Mouse (Mus musculus) forebrain, embryonic 10.5 days (tissue): ENCODE results near the gene AB124611. TPM values are rescaled to one million over a fixed set of nuclear protein-coding genes. Genes with fewer than 3 reads are reported as not detected.
"Not testable (repeated sequence)": the region's sequence is repeated elsewhere in the genome, so short reads cannot be mapped to it uniquely, and the experiment has no call there.

ENCODE experiments used
- DNase-seq: peaks from one replicate; pipeline ENCODE4 v3.0.0-alpha.2; 2017; ENCODE audit warnings: low spot score; ENCODE audit errors: extremely low spot score
- H3K27ac ChIP-seq: fragments of 300-500 bp; sonication (generic); 2 replicates; pipeline ENCODE4 v1.5.1; 2016; ENCODE audit warnings: mild to moderate bottlenecking
- H3K27me3 ChIP-seq: fragments of 300-500 bp; sonication (generic); 2 replicates; pipeline ENCODE4 v1.6.1; 2016; ENCODE audit warnings: mild to moderate bottlenecking; ENCODE audit not compliant: poor library complexity, severe bottlenecking
- H3K36me3 ChIP-seq: fragments of 300-500 bp; sonication (generic); replicated peaks from 2 replicates; pipeline ENCODE4 v1.6.1; 2016; ENCODE audit warnings: mild to moderate bottlenecking, moderate library complexity
- H3K4me1 ChIP-seq: fragments of 300-500 bp; sonication (generic); 2 replicates; pipeline ENCODE4 v1.6.1; 2016
- H3K4me3 ChIP-seq: fragments of 300-500 bp; sonication (generic); 2 replicates; pipeline ENCODE4 v1.5.1; 2016; ENCODE audit warnings: mild to moderate bottlenecking, moderate library complexity
- H3K9me3 ChIP-seq: fragments of 300-500 bp; sonication (generic); 2 replicates; pipeline ENCODE4 v1.6.1; 2016; ENCODE audit warnings: mild to moderate bottlenecking, moderate library complexity
- WGBS: fragments of 180-500 bp; shearing (Covaris S2); methylation state at CpG from one replicate; pipeline ENCODE4 v1.1.7; 2016; 5-methylcytosine and 5-hydroxymethylcytosine counted together
- polyA plus RNA-seq: library from polyadenylated mRNA; unstranded; fragments of >200 nt; fragmentation: Nextera tagmentation; extraction: Ambion mirVana; gene quantifications from 2 replicates; pipeline ENCODE4 v1.2.1, GENCODE M21; 2016

The AB124611 gene
- 4.4 and 5.1 TPM in 2 replicates for polyA plus RNA-seq

DNA sequence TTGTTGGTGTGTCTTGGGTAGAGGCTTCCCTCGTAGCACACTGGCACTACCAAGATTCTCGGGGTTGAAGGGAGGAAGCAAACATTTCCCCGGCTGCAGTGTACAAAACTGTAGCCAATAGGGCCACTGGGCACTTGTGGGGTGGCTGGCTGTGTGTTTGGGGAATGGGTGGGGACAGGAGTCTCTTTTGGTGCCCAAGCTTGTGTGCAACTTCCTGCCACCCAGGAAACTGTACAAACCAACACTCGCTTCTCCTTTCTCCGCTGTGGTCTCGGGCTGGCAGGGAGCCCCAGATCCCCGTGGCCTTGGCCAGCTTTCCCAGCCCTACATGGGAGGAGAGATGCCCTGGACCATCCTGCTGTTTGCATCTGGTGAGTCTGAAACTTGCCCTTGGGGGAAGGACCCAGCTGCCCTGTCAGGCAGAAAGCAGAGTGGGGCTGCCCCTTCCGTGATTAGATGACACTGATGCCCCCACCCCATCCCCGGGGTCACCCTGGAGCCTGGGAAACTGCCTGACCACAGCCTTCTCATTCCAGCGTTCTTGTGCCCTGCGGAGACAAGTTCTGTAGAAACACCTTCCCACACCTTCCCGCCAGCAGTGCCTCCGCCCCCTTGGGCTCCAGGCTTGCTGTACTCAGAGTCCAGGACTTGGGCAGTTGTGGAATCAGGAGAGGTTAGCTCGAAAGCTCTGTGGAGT lies at the start of gene AB124611:
Gene AB124611, plus strand, starts transcription at position 240 of the 697 bp plus-strand sequence.
- Histone ChIP-seq H3K9me3 (peaks cover 4% of the 10 kb centered on the region; the same call in 1 of the 2 replicates), H3K4me3 (no peak within 1 kb of the TSS), H3K4me1 (peaks cover 16% of the 10 kb centered on the region), H3K27me3 (no peaks in the 10 kb centered on the region), H3K27ac (peak within 1 kb of the TSS; percentile 44; the same call in 1 of the 2 replicates), H3K36me3 (peaks cover 9% of the 10 kb centered on the region; the same call in 1 of the 2 replicates)
- WGBS, result 70% methylated on average over 14 of the region's 14 CpGs
- no peak for DNase-seq

DNA sequence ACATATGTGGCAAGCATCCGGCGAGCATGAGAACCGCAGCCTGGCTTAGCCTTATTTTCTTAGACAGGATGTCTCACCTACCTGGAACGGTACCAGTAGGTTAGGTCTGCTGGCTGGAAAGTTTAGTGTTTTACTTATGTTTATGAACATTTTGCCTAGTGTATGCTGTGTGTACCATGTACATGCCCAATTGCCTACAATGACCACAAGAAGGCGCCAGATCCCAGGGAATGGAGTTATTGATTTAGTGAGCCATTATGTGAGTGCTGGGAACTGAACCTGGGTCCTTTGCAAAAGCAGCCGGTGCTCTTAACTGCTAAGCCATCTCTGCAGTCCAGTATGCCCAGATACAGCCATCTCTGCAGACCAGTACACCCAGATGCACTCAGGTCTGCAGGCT lies 48.3 kb upstream of the AB124611 start:
- Histone ChIP-seq H3K4me3 (no peak overlapping the region), H3K27me3 (no peaks in the 10 kb centered on the region), H3K9me3 (peaks cover 8% of the 10 kb centered on the region), H3K36me3 (peaks cover 96% of the 10 kb centered on the region), H3K4me1 (no peaks in the 10 kb centered on the region), H3K27ac (no peak overlapping the region)
- no peak for DNase-seq
- WGBS, result 95% methylated on average over 6 of the region's 6 CpGs

DNA sequence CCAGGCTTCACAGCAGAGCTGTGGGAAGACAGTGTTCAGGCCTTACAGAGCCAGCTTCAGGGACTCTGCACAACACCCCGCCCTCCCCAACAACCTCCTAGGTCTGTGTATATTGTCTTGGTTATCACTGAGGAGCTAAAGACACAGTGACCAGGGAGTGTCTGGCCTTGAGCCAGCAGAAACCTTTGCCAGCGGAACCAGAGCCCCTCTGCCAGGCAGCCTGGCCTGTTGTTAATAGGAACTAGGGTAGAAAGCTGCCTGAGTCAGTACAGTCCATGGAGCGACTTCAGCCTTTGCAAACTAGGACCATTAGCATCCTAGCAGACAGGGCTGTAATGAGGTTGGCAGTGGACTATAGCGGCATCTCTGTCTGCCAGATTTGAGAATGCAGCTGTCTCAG lies 41.9 kb upstream of the AB124611 start:
- no peak for DNase-seq
- Histone ChIP-seq H3K27ac (no peak overlapping the region), H3K9me3 (no peaks in the 10 kb centered on the region), H3K27me3 (no peaks in the 10 kb centered on the region), H3K36me3 (peaks cover 84% of the 10 kb centered on the region), H3K4me3 (no peak overlapping the region), H3K4me1 (no peaks in the 10 kb centered on the region)
- WGBS, result 94% methylated on average over 4 of the region's 4 CpGs

DNA sequence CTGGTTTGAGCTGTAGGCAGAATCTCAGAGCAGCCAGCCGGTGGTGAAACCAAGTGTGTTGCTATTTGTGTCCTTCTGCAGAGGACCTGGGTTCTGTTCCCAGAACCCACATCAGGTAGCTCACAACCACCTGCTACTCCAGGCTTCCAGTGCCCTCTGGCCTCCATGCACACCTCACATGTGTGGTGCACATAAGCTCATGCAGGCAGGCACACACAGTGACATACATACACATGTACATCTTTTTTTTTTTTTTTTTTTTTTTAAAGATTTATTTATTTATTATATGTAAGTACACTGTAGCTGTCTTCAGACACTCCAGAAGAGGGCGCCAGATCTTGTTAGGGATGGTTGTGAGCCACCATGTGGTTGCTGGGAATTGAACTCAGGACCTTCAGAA lies 37.7 kb upstream of the AB124611 start:
- H3K27me3 ChIP-seq, H3K4me1 ChIP-seq, H3K27ac ChIP-seq, H3K4me3 ChIP-seq, H3K9me3 ChIP-seq, DNase-seq: not testable (repeated sequence)
- peaks cover 71% of the 10 kb centered on the region for H3K36me3 ChIP-seq
- 100% methylated on average over 1 of the region's 2 CpGs for WGBS

DNA sequence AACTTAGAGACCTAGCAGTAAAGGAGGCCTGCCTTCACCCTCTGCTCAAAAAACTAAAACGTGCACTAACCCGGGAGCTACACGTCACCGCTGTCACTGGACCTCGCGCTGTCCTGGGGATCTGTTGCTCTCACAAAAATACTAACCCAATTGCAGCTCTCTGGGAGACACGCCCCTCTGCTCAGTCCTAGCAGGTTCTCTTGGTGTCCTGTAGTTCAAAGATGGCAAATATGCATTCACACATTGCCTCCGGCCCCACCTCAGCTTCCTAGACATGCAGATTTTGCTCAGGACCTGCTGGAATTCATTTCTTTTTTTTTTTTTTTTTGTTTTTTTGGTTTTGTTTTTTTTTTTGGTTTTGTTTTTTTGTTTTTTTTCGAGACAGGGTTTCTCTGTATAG lies 35.3 kb upstream of the AB124611 start:
- DNase-seq, result no peak
- H3K36me3 ChIP-seq, result peaks cover 64% of the 10 kb centered on the region
- H3K4me1 ChIP-seq, result no peaks in the 10 kb centered on the region
- no peaks in the 10 kb centered on the region for H3K27me3 ChIP-seq
- H3K4me3 ChIP-seq, result no peak overlapping the region
- no peaks in the 10 kb centered on the region for H3K9me3 ChIP-seq
- no peak overlapping the region for H3K27ac ChIP-seq
- WGBS, result 93% methylated on average over 9 of the region's 9 CpGs

DNA sequence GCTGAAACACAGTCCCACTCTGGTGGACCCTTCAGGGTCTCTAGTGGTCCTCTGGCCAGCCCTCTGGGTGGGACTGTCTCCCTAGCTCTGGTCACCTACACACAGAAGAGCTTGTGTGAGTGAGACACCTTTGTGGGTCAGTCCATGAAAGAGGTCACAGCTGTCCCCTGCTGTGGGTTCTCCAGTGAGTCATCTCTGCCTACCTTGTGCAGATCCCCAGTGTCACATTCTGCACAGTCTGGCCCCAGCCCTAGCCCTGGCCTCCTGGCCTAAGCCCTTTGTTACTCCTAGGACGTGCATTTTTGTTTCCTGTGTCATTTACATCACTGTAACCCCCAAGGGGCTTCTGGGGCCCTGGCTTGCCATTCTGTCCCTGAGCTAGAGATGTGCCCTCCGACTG lies 32.1 kb upstream of the AB124611 start:
- Histone ChIP-seq H3K4me1 (peaks cover 8% of the 10 kb centered on the region; the same call in 1 of the 2 replicates), H3K36me3 (peaks cover 58% of the 10 kb centered on the region), H3K9me3 (no peaks in the 10 kb centered on the region), H3K4me3 (no peak overlapping the region), H3K27ac (0 out of 2 replicates have a peak overlapping the region, but pooled peaks have one; percentile 26), H3K27me3 (no peaks in the 10 kb centered on the region)
- no peak for DNase-seq
- 60% methylated on average over 2 of the region's 2 CpGs for WGBS

DNA sequence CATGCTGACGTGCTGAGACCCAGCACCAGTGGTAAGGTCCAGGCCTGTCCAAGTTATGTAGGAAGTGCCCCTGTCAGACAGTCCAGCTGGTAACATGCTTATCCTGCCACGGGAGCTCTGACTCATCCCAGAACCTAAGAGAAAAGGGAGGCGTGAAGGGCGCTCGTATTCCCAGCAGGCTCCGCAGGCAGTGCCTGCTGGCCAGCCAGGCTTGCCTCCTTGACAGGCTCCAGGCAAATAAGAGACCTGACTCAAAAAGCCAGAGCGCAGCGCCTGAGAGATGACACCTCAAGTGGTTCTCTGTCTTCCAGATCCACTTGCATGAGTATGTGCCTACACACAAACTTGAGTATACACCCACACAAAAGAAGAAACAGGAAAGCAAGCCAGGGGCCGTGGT lies 31.2 kb upstream of the AB124611 start:
- Histone ChIP-seq H3K27me3 (no peaks in the 10 kb centered on the region), H3K36me3 (peaks cover 59% of the 10 kb centered on the region), H3K4me1 (peaks cover 8% of the 10 kb centered on the region; the same call in 1 of the 2 replicates), H3K4me3 (no peak overlapping the region), H3K27ac (no peak overlapping the region), H3K9me3 (no peaks in the 10 kb centered on the region)
- no peak for DNase-seq
- 90% methylated on average over 9 of the region's 9 CpGs for WGBS

DNA sequence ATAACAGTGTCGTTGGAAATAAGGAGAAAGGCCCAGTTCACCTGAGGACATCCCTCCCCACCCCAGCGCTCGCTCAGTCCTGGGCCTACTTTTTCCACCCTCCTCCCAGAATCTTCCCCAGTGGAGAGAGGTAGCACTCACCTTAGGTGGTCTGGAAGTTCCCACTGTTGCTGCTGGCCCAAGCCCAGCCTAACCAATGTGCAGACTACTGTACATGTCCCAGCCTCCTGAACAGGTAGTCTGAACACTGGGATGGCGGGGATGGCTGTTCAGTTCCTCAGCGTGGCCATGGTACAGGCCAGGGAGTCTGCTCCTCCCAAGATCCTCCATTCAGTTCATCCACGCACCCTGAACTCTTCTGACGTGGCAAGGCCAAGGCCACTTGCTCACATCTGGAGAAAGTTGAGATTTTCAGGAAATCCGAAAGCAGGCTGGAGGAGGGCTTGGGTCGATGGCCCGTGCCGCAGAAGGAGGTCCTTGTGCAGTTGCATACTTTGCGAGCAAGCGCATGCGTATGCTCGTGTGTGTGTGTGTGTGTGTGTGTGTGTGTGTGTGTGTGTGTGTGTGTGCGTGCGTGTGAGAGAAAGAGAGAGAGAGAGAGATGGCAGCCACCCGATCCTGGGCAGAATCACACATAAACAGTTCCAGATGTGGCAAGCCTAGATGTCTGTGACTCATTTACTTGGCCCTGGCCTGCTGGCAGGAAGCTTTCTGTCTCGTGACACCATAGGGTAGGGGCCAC lies 29.5 kb upstream of the AB124611 start:
- H3K27ac ChIP-seq, result peak overlapping the region; percentile 77
- H3K27me3 ChIP-seq, result no peaks in the 10 kb centered on the region
- peak; percentile 61 for DNase-seq
- H3K4me3 ChIP-seq, result peak overlapping the region; percentile 18; the same call in 1 of the 2 replicates
- WGBS, result 77% methylated on average over 19 of the region's 19 CpGs
- H3K36me3 ChIP-seq, result peaks cover 56% of the 10 kb centered on the region
- peaks cover 8% of the 10 kb centered on the region; the same call in 1 of the 2 replicates for H3K4me1 ChIP-seq
- H3K9me3 ChIP-seq, result no peaks in the 10 kb centered on the region

DNA sequence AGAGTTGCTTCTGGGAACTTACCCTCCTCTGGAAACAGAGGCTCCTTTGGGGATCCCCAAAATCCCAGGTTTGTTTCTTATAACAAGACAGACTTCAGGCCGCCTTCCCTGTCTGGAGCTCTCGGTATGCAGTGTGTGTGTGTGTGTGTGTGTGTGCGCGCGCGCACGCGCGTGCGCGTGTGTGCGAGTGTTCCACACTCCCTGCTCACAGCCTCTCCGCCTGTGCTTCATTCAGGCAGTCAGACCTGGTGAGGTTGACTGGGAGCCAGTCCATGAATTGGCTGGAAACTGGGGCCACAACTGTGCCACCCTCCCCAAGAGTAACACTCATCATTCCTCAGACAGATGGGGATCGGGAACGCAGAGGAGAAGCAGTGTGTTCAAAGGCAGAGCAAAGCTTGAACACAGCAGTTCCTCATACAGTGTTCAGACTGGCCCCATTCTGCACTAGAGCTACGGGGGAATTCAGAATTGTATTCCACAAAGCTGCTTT lies 28.9 kb upstream of the AB124611 start:
- H3K36me3 ChIP-seq, result peaks cover 54% of the 10 kb centered on the region
- peak; percentile 25 for DNase-seq
- no peaks in the 10 kb centered on the region for H3K9me3 ChIP-seq
- no peaks in the 10 kb centered on the region for H3K27me3 ChIP-seq
- peaks cover 8% of the 10 kb centered on the region; the same call in 1 of the 2 replicates for H3K4me1 ChIP-seq
- H3K27ac ChIP-seq, result peak overlapping the region; percentile 74
- WGBS, result 88% methylated on average over 16 of the region's 16 CpGs
- H3K4me3 ChIP-seq, result no peak overlapping the region

DNA sequence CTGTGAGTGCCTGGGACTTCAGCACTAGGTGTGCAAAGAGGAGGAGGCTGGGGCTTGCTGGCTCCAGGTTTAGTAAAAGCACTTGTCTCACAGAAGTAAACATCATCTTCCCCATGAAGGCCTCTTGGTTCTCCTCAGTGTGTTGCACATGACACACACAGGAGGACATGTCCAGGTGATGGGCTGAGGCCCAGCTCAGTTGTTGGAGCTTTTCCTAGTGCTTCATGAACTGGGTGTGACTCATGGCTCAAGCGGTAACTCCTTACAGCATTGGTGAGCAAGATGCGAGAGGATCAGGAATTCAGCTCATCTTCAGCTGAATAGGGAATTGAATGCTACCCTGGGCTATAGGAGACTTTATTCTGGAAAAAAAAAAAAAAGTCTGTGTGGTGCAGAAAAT lies 28.3 kb upstream of the AB124611 start:
- Histone ChIP-seq H3K36me3 (peaks cover 51% of the 10 kb centered on the region), H3K9me3 (no peaks in the 10 kb centered on the region), H3K4me1 (peaks cover 8% of the 10 kb centered on the region; the same call in 1 of the 2 replicates), H3K27me3 (no peaks in the 10 kb centered on the region), H3K27ac (peak overlapping the region; percentile 74), H3K4me3 (no peak overlapping the region)
- WGBS, result 91% methylated on average over 2 of the region's 2 CpGs
- DNase-seq, result no peak

DNA sequence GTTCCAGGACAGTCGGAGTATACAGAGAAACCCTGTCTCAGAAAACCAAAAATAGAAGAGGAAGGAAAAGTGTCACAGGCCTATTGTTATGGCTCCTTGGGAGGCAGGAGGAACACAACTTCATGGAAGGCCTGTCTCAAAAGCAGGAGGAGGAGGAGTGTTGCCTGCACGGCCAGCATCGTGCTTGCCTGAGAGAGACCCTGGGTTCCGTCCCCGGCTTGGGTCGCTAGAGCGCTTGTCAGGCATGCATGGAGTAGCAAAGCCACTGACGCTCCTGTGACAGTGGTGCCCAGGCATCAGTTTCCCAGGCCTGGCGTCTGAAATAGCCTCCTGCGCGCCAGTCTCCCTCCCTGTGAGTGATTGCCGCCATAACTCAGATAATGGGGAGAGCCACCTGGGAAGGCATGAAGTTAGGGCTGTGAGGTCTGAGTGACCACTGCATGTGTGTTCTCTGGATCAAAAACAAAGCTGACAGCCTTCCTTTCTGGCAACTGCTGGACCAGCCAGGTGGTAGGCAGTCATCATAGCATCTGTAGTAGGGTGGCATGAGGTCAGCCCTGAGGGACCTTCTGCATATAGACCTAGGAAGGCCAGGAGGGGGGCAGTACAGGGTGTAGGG lies 27.6 kb upstream of the AB124611 start:
- 93% methylated on average over 12 of the region's 12 CpGs for WGBS

DNA sequence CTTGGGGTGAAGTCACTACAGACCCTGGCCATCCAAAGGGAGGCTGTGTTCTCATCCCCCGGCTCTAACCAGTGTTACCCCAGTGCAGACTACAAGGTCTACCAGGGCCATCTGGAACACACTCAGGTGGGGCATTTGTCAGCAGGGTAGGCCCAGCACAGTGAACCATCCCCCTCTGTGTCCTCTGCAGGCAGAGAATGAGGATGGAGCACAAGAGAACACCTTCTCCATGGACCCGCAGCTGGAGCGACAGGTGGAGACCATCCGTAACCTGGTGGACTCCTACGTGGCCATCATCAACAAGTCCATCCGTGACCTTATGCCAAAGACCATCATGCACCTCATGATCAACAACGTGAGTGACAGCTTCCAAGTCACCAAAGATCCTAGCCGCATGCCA lies 22.6 kb upstream of the AB124611 start:
- Histone ChIP-seq H3K36me3 (peaks cover 75% of the 10 kb centered on the region), H3K4me3 (no peak overlapping the region), H3K4me1 (no peaks in the 10 kb centered on the region; the same call in 1 of the 2 replicates), H3K27ac (no peak overlapping the region), H3K27me3 (no peaks in the 10 kb centered on the region), H3K9me3 (no peaks in the 10 kb centered on the region)
- DNase-seq, result no peak
- 98% methylated on average over 8 of the region's 8 CpGs for WGBS

More for the DNA sequence above, 27.6 kb upstream of the AB124611 start:
- Histone ChIP-seq H3K9me3 (no peaks in the 10 kb centered on the region), H3K36me3 (peaks cover 59% of the 10 kb centered on the region), H3K27ac (no peak overlapping the region), H3K4me1 (peaks cover 8% of the 10 kb centered on the region; the same call in 1 of the 2 replicates), H3K4me3 (no peak overlapping the region), H3K27me3 (no peaks in the 10 kb centered on the region)
- DNase-seq, result no peak
